10 mouse cellular contexts compared by ENCODE assay signal in genomic region chr9:58308395-58308794, GRCm38 (mm10). TPM values are rescaled to one million over a fixed set of nuclear protein-coding genes. Genes with fewer than 3 reads are reported as not detected.
DNase-seq lines count a peak whose midpoint lies in the region; ATAC-seq and TF ChIP-seq lines count a peak whose summit lies in the region.
"Had no signal": no experiment of that assay in that cellular context is flagged by ENCODE, and none has a peak within 500 bp of the region (broad histone marks: within the 10 kb centered on the region; RNA-seq: fewer than 3 reads in every experiment).

No protein-coding gene starts in this region.

- H3K4me3 ChIP-seq in heart, adult 2 months = no peak overlapping the region
- no peak overlapping the region for H3K4me3 ChIP-seq in limb, embryonic 11.5 days (ENCODE audit: low read depth, low read length)
- no peak overlapping the region for H3K4me3 ChIP-seq in stomach, postnatal 0 days (ENCODE audit: low read depth, low read length)
- no peak overlapping the region for H3K4me3 ChIP-seq in liver, embryonic 11.5 days (ENCODE audit: low read depth, low read length)
- H3K4me3 ChIP-seq: liver, embryonic 15.5 days had no signal

- TF ChIP-seq CTCF in heart, adult 2 months (IDR thresholded peaks at IDR 0.05) = no peak
- TF ChIP-seq CTCF in stomach, postnatal 0 days (IDR thresholded peaks at IDR 0.05; ENCODE audit: low read depth) = no peak

- intact Hi-C loops in heart, adult 2 months (cut with DNase I) = no loop called here

- DNase-seq in heart, adult 11 months = peak; percentile 99
- no peak for DNase-seq in heart, adult 8-10 months (ENCODE audit: low spot score)
- DNase-seq in brain, adult 2 months (ENCODE audit: low read depth, low spot score) = peak; percentile 62
- DNase-seq in heart, adult 2 months = peak; percentile 73 to 82
- no peak for DNase-seq in limb, embryonic 11.5 days (ENCODE audit: low spot score)
- DNase-seq in stomach, postnatal 0 days (ENCODE audit: low spot score) = peak; percentile 42
- no peak for DNase-seq in spleen, postnatal 36 days (ENCODE audit: low spot score in 2 of 2)
- no peak for DNase-seq in liver, embryonic 11.5 days (ENCODE audit: low spot score)

- WGBS in heart, adult 2 months = 64% methylated on average over 6 of the region's 6 CpGs
- WGBS in limb, embryonic 11.5 days = 33% methylated on average over 6 of the region's 6 CpGs
- WGBS in stomach, postnatal 0 days = 26% methylated on average over 6 of the region's 6 CpGs
- 48% methylated on average over 6 of the region's 6 CpGs for WGBS in liver, embryonic 11.5 days

- H3K79me2 ChIP-seq in heart, adult 2 months (replicated peaks; ENCODE audit: control insufficient read depth, insufficient read depth, low read length) = no peaks in the 10 kb centered on the region

- no peak for ATAC-seq in limb, embryonic 11.5 days (ENCODE audit: insufficient number of reproducible peaks, low FRiP score, low TSS enrichment, low read depth)
- ATAC-seq in stomach, postnatal 0 days (ENCODE audit: low FRiP score, low TSS enrichment) = peak; percentile 45; the same call in 1 of the 2 replicates
- no peak for ATAC-seq in liver, embryonic 11.5 days (replicated peaks; ENCODE audit: low FRiP score)

- TF ChIP-seq EP300 in heart, adult 2 months (IDR thresholded peaks at IDR 0.05; ENCODE audit: insufficient read depth, low read depth, low read length) = 0 out of 2 replicates have a peak, but pooled peaks have one; percentile 27
- no peak for TF ChIP-seq EP300 in stomach, postnatal 0 days (optimal IDR thresholded peaks at IDR 0.05)

- H3K27me3 ChIP-seq in heart, adult 2 months (ENCODE audit: control insufficient read depth, insufficient read depth, low read length) = peaks cover 6% of the 10 kb centered on the region; the same call in 1 of the 2 replicates
- H3K27me3 ChIP-seq in limb, embryonic 11.5 days (ENCODE audit: control insufficient read depth, insufficient read depth, low read length) = peaks cover 9% of the 10 kb centered on the region
- H3K27me3 ChIP-seq in stomach, postnatal 0 days (ENCODE audit: control insufficient read depth, insufficient read depth, low read length) = peaks cover 3% of the 10 kb centered on the region; the same call in 1 of the 2 replicates
- H3K27me3 ChIP-seq in liver, embryonic 11.5 days (replicated peaks; ENCODE audit: control insufficient read depth, insufficient read depth, low read length) = peaks cover 36% of the 10 kb centered on the region

- no peak overlapping the region; the same call in 1 of the 2 replicates for H3K27ac ChIP-seq in heart, adult 2 months
- peak overlapping the region; percentile 15; the same call in 1 of the 2 replicates for H3K27ac ChIP-seq in limb, embryonic 11.5 days (replicated peaks; ENCODE audit: low read depth, low read length)
- H3K27ac ChIP-seq in stomach, postnatal 0 days (replicated peaks) = peak overlapping the region; percentile 37; the same call in 1 of the 2 replicates
- H3K27ac ChIP-seq in liver, embryonic 11.5 days (ENCODE audit: low read depth, low read length) = no peak overlapping the region
- H3K27ac ChIP-seq: liver, embryonic 15.5 days had no signal

- no peak overlapping the region for H3K9ac ChIP-seq in heart, adult 2 months (ENCODE audit: low read depth, low read length)
- 0 out of 2 replicates have a peak overlapping the region, but pooled peaks have one; percentile 12 for H3K9ac ChIP-seq in limb, embryonic 11.5 days (ENCODE audit: low read length)
- no peak overlapping the region for H3K9ac ChIP-seq in stomach, postnatal 0 days (ENCODE audit: low read length)
- H3K9ac ChIP-seq in liver, embryonic 11.5 days (ENCODE audit: low read depth, low read length) = no peak overlapping the region
- H3K9ac ChIP-seq: liver, embryonic 15.5 days had no signal

- H3K36me3 ChIP-seq in heart, adult 2 months (ENCODE audit: control insufficient read depth, insufficient read depth, low read length) = no peaks in the 10 kb centered on the region
- H3K36me3 ChIP-seq in limb, embryonic 11.5 days (ENCODE audit: control insufficient read depth, insufficient read depth, low read length) = no peaks in the 10 kb centered on the region
- H3K36me3 ChIP-seq in stomach, postnatal 0 days (ENCODE audit: control insufficient read depth, insufficient read depth, low read length) = no peaks in the 10 kb centered on the region
- no peaks in the 10 kb centered on the region for H3K36me3 ChIP-seq in liver, embryonic 11.5 days (ENCODE audit: control insufficient read depth, insufficient read depth, low read length)
- H3K36me3 ChIP-seq: liver, embryonic 15.5 days had no signal

- H3K4me1 ChIP-seq in heart, adult 2 months (ENCODE audit: control insufficient read depth, insufficient read depth, low read length) = peaks cover 17% of the 10 kb centered on the region
- H3K4me1 ChIP-seq in limb, embryonic 11.5 days (ENCODE audit: control insufficient read depth, insufficient read depth, low read length) = peaks cover 68% of the 10 kb centered on the region
- H3K4me1 ChIP-seq in stomach, postnatal 0 days (replicated peaks; ENCODE audit: control insufficient read depth, insufficient read depth) = peaks cover 9% of the 10 kb centered on the region
- H3K4me1 ChIP-seq in liver, embryonic 11.5 days (replicated peaks; ENCODE audit: control insufficient read depth, insufficient read depth, low read length) = peaks cover 14% of the 10 kb centered on the region

- peak overlapping the region; percentile 4; the same call in 1 of the 2 replicates for H3K4me2 ChIP-seq in limb, embryonic 11.5 days (ENCODE audit: low read depth, severe bottlenecking)
- no peak overlapping the region for H3K4me2 ChIP-seq in stomach, postnatal 0 days (replicated peaks; ENCODE audit: low read depth)
- H3K4me2 ChIP-seq in liver, embryonic 11.5 days = no peak overlapping the region
- H3K4me2 ChIP-seq: liver, embryonic 15.5 days had no signal

- no peak for TF ChIP-seq POLR2A in heart, adult 2 months (IDR thresholded peaks at IDR 0.05; ENCODE audit: insufficient read depth, low read depth, low read length)

- no peaks in the 10 kb centered on the region; the same call in 1 of the 2 replicates for H3K9me3 ChIP-seq in limb, embryonic 11.5 days (ENCODE audit: control insufficient read depth, low read length)
- H3K9me3 ChIP-seq in stomach, postnatal 0 days (ENCODE audit: control insufficient read depth, low read length) = no peaks in the 10 kb centered on the region
- H3K9me3 ChIP-seq in liver, embryonic 11.5 days (ENCODE audit: control insufficient read depth, low read length) = no peaks in the 10 kb centered on the region
- H3K9me3 ChIP-seq: liver, embryonic 15.5 days had no signal

RNA-seq across cellular contexts. Expression of gene Loxl1, which starts 4.6 kb away (rescaled TPM):
- 10 to 100 TPM; 14.3 to 19.3 (median 16.6) TPM for total RNA-seq in heart, adult 8-10 months (2022)
- total RNA-seq in heart, adult 2 months (2021) = 10 to 100 TPM; 22.1 to 28.4 TPM
- 57.5 and 59.7 TPM in 2 replicates for polyA plus RNA-seq in heart, adult 2 months (2012; rRNA removed)
- polyA plus RNA-seq in limb, embryonic 11.5 days (2014; fragmentation: Nextera tagmentation; extraction: Ambion mirVana) = 15.1 and 16.0 TPM in 2 replicates
- polyA plus RNA-seq in stomach, postnatal 0 days (2015; fragmentation: Nextera tagmentation; extraction: Ambion mirVana) = 49.3 and 63.7 TPM in 2 replicates
- polyA plus RNA-seq in liver, embryonic 11.5 days (2014; fragmentation: Nextera tagmentation; extraction: Ambion mirVana) = 9.6 and 11.0 TPM in 2 replicates
- total RNA-seq: CH12.LX had no signal

RNA-seq across cellular contexts. Expression of gene Stoml1, which starts 55.4 kb away (rescaled TPM):
- 10 to 100 TPM in 3 of 4 experiments, 1 to 10 TPM in 1; 9.5 to 13.4 (median 11.7) TPM for total RNA-seq in heart, adult 8-10 months (2022)
- total RNA-seq in heart, adult 2 months (2021) = 1 to 10 TPM; 9.2 to 9.6 TPM
- 23.4 and 29.4 TPM in 2 replicates for polyA plus RNA-seq in heart, adult 2 months (2012; rRNA removed)
- 19.2 and 24.3 TPM in 2 replicates for polyA plus RNA-seq in limb, embryonic 11.5 days (2014; fragmentation: Nextera tagmentation; extraction: Ambion mirVana)
- 19.9 and 20.4 TPM in 2 replicates for polyA plus RNA-seq in stomach, postnatal 0 days (2015; fragmentation: Nextera tagmentation; extraction: Ambion mirVana)
- polyA plus RNA-seq in liver, embryonic 11.5 days (2014; fragmentation: Nextera tagmentation; extraction: Ambion mirVana) = 9.7 and 12.9 TPM in 2 replicates

RNA-seq across cellular contexts. Expression of gene Pml, which starts 58.8 kb away (rescaled TPM):
- total RNA-seq in heart, adult 8-10 months (2022) = 1 to 10 TPM; 7.0 to 9.1 (median 8.0) TPM
- 1 to 10 TPM; 7.5 to 8.2 TPM for total RNA-seq in heart, adult 2 months (2021)
- 10.4 and 10.5 TPM in 2 replicates for polyA plus RNA-seq in heart, adult 2 months (2012; rRNA removed)
- polyA plus RNA-seq in limb, embryonic 11.5 days (2014; fragmentation: Nextera tagmentation; extraction: Ambion mirVana) = 18.7 and 19.6 TPM in 2 replicates
- 5.2 and 6.7 TPM in 2 replicates for polyA plus RNA-seq in stomach, postnatal 0 days (2015; fragmentation: Nextera tagmentation; extraction: Ambion mirVana)
- polyA plus RNA-seq in liver, embryonic 11.5 days (2014; fragmentation: Nextera tagmentation; extraction: Ambion mirVana) = 28.3 and 33.2 TPM in 2 replicates

Comparison
In these comparisons a context has a peak if more than half of its experiments do, and no peak if none do; other contexts are left out.
1. DNase-seq: peak in heart, adult 11 months (single experiment), brain, adult 2 months (single experiment), heart, adult 2 months (2 of 2) and stomach, postnatal 0 days (single experiment); none in heart, adult 8-10 months (single experiment), limb, embryonic 11.5 days (single experiment), spleen, postnatal 36 days (0 of 2) and liver, embryonic 11.5 days (single experiment).
2. H3K27ac ChIP-seq: peak in limb, embryonic 11.5 days (single experiment) and stomach, postnatal 0 days (single experiment); none in heart, adult 2 months (single experiment) and liver, embryonic 11.5 days (single experiment).